Mouse (Mus musculus): Measurements from ENCODE around the gene Coro2b.

Gene Coro2b

DNA sequence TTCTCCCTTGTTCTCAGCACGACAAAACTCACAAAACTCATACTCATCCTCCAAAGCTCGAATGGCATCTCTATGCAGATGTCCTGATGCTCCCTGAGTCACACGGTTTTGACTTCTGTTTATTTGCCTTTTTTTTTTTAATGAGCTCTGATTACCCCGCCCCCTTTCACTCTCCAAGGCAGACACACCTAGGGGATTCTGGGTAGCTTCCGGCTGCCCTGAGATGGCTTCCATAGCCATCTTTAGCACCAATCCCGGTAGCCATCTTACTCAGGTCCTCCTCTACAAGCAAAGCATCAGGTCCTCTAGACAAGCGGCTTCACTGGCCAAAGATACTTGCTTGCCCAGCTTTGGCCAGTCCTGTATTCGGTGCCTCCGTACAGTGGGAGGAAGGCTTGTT is 3.3 kb upstream of the Coro2b start:
- no peak for DNase-seq (ENCODE audit: extremely low read depth, low read depth)

DNA sequence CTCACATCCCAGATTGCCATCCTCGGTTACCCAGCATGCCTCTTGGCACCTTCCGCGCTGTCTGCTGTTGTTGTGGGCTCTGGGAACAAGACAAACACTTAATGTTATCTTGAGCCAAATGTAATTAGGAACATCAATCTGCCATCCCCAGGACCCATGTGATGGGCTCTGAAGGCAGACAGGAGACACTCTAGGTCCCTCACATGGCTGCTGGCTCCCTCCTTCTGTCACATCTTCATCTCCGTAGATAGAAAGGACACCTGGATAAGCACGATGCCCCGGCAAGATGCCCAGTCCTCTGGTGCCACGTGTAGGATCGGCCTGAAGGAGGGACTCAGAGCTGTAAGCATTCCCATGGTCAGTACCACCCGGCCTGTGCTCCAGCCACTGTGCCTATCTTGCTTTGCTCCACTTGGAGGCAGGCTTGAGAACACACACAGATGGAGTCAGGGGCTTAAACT is 2.4 kb upstream of the Coro2b start:
- no peak for DNase-seq (ENCODE audit: extremely low read depth, low read depth)

- no peak for DNase-seq (ENCODE audit: extremely low read depth, low read depth)
Measured at GRCm38 (mm10) chr9:62537941-62538340, 1.1 kb upstream of the Coro2b start.

GRCm38 (mm10) chr9:62536119-62536654 is 657 bp downstream of the Coro2b start:
- no peak for DNase-seq (ENCODE audit: extremely low read depth, low read depth)

- DNase-seq (ENCODE audit: extremely low read depth, low read depth) = no peak
Measured at GRCm38 (mm10) chr9:62535566-62535965, 1.3 kb downstream of the Coro2b start.

GRCm38 (mm10) chr9:62534691-62535090 is 2.2 kb downstream of the Coro2b start:
- DNase-seq (ENCODE audit: extremely low read depth, low read depth) = no peak

- no peak for DNase-seq (ENCODE audit: extremely low read depth, low read depth)
Measured at GRCm38 (mm10) chr9:62534158-62534557, 2.7 kb downstream of the Coro2b start.

GRCm38 (mm10) chr9:62532876-62533275 is 4.0 kb downstream of the Coro2b start:
- no peak for DNase-seq (ENCODE audit: extremely low read depth, low read depth)

GRCm38 (mm10) chr9:62531459-62532275 is 5.2 kb downstream of the Coro2b start:
- DNase-seq (ENCODE audit: extremely low read depth, low read depth) = no peak

DNA sequence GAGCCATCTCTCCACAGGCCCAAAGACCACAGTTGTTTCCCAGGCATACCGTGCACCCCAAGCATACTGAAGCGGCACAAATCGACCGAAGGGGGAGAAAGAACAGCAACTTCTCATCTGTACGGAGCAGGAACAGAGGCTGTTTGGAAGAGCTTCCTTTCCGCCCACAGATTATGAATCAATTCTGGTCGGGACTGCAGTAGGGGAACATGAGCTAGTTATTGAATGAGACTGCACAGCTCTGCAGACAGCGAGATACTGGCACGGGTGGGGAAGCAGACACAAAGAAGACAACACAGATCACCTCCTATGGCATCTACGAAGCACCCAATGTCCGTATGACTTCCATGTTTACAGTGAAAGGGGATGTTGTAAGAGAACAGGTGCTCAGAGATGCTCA is 8.3 kb downstream of the Coro2b start:
- DNase-seq (ENCODE audit: extremely low read depth, low read depth) = no peak

DNA sequence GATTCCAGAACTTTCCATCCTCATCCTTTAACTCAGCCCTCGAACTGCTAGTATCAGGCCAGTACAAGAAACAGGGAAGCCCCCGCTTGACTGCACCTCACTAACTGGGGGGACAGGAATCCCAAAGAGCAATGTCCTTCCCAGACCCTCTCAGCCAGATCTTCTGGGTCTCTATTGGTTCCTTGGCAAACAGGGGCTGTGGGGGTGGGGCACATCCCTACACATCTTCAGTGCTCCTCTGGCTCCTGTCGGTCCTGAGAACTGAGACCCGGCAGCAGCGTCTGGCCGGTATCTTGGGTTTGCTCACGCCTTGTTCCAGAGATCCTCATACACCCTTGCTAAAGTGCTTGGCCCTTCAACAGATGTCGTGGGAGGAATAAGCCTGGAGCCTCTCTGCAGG is 10.0 kb downstream of the Coro2b start:
- DNase-seq (ENCODE audit: extremely low read depth, low read depth) = no peak

- no peak for DNase-seq (ENCODE audit: extremely low read depth, low read depth)
Measured at GRCm38 (mm10) chr9:62526451-62526850, 10.4 kb downstream of the Coro2b start.

- no peak for DNase-seq (ENCODE audit: extremely low read depth, low read depth)
Measured at GRCm38 (mm10) chr9:62524761-62525308, 12.0 kb downstream of the Coro2b start.

DNA sequence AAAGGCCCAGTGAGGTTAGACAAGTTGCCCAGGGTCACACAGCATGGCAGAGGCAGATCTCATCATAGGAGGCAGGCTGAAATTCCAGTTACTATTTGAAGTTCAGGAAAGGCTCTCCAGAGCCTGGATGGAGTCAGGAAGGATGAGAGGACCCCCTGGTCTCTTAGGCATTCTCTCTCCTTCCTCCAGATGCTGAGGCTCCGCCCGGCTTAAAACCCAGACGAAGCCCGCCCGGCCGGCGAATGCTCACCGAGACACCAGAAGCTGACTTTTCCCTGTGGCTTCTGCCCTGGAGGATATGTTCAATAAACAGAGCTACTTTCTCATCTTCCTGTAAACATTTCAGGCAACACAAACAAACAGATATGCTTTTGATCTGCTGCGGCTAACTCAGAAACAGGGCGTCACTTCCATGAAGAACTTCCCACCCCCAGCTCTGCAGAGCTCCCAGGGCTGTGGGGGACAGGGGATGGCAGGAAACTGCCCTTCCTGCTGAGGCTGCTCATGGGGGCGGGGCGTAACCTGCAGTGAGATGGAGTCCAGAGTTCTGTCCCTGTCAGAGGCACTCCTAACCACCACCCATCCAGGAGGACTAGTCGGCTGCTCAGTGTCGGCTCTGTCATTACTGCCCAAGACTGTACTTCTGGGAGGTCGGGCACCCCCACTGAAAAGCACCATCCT is 13.9 kb downstream of the Coro2b start:
- no peak for DNase-seq (ENCODE audit: extremely low read depth, low read depth)

- DNase-seq (ENCODE audit: extremely low read depth, low read depth) = no peak
Measured at GRCm38 (mm10) chr9:62522211-62522610, 14.6 kb downstream of the Coro2b start.

DNA sequence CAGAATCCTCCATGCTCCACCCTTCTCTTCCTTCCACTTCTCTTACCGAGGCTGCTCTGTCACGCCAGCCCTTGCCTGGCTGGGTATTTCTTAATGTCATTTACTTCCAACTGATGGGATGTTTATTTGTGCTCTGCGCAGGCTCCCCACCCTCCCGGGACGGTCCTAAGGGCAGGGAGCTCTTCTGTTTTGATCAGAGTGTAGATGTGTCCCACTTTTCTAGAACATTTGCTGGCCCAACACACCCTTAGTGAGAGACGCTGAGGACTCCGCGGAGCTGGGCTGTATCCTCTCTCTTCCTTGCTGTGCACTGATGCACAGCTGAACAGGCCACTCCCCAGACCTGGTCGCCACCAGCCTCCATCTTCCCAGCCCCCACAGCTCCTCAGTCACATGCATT is 15.3 kb downstream of the Coro2b start:
- no peak for DNase-seq (ENCODE audit: extremely low read depth, low read depth)

GRCm38 (mm10) chr9:62520933-62521332 is 15.9 kb downstream of the Coro2b start:
- DNase-seq (ENCODE audit: extremely low read depth, low read depth) = no peak

GRCm38 (mm10) chr9:62519787-62520503 is 16.9 kb downstream of the Coro2b start:
- DNase-seq (ENCODE audit: extremely low read depth, low read depth) = no peak

- no peak for DNase-seq (ENCODE audit: extremely low read depth, low read depth)
Measured at GRCm38 (mm10) chr9:62519334-62519733, 17.5 kb downstream of the Coro2b start.

GRCm38 (mm10) chr9:62518572-62518971 is 18.3 kb downstream of the Coro2b start:
- no peak for DNase-seq (ENCODE audit: extremely low read depth, low read depth)

- DNase-seq (ENCODE audit: extremely low read depth, low read depth) = no peak
Measured at GRCm38 (mm10) chr9:62517112-62517957, 19.5 kb downstream of the Coro2b start.

Data from MEL-GATA-1-ER (cell line).